In genomic region chr6:69578416-69578815, GRCm38 (mm10) we compare ENCODE assay signal across 17 mouse cellular contexts.
"Had no signal": no experiment of that assay in that cellular context is flagged by ENCODE, and none has a peak within 500 bp of the region (broad histone marks: within the 10 kb centered on the region; RNA-seq: fewer than 3 reads in every experiment).

No protein-coding gene starts in this region.

- H3K9me3 ChIP-seq: kidney, embryonic 15.5 days; liver, embryonic 13.5 days; megakaryocyte, embryonic 14.5 days; stomach, embryonic 15.5 days had no signal

- H3K4me3 ChIP-seq: kidney, embryonic 15.5 days; left cerebral cortex, adult 2 months; liver, embryonic 13.5 days; megakaryocyte, embryonic 14.5 days; stomach, embryonic 15.5 days had no signal

- H3K27ac ChIP-seq: kidney, embryonic 15.5 days; left cerebral cortex, adult 2 months; liver, embryonic 13.5 days; stomach, embryonic 15.5 days had no signal

- H3K4me2 ChIP-seq: kidney, embryonic 15.5 days; liver, embryonic 13.5 days; midbrain, embryonic 11.5 days; stomach, embryonic 15.5 days had no signal

- H3K9ac ChIP-seq: kidney, embryonic 15.5 days; liver, embryonic 13.5 days; stomach, embryonic 15.5 days had no signal

- ATAC-seq: intestine, postnatal 0 days; lung, postnatal 0 days; midbrain, embryonic 16.5 days had no signal

- H3K36me3 ChIP-seq: kidney, embryonic 15.5 days; liver, embryonic 13.5 days; stomach, embryonic 15.5 days had no signal

- H3K27me3 ChIP-seq: kidney, embryonic 15.5 days; liver, embryonic 13.5 days; megakaryocyte, embryonic 14.5 days; stomach, embryonic 15.5 days had no signal

- H3K4me1 ChIP-seq: kidney, embryonic 15.5 days; liver, embryonic 13.5 days; megakaryocyte, embryonic 14.5 days; stomach, embryonic 15.5 days had no signal

- DNase-seq: kidney, adult 2 months; kidney, postnatal 14 days; kidney, postnatal 4 days; layer of hippocampus, postnatal 36 days; liver, embryonic 13.5 days; lung, adult 2 months; lung, postnatal 36 days; right cerebral cortex, postnatal 4 days; thymus, postnatal 25 days had no signal
